Mouse (Mus musculus) liver, embryonic 14.5 days (tissue): ENCODE measurements around the gene Cd248.

ENCODE experiments used
- CTCF ChIP-seq: IDR thresholded peaks from 2 replicates; pipeline ENCODE4 v1.5.1; 2016; ENCODE audit warnings: antibody characterized with exemption, low read depth, control low read depth
- EP300 ChIP-seq: IDR thresholded peaks from 2 replicates; pipeline ENCODE4 v1.6.1; 2016; ENCODE audit warnings: antibody characterized with exemption, low read depth

GRCm38 (mm10) chr19:5051031-5051430 lies 16.8 kb upstream of the Cd248 start:
- TF ChIP-seq CTCF: no peak
- no peak for TF ChIP-seq EP300
